Mouse (Mus musculus) G1E (cell line): ENCODE data around the gene Clmn.

Experiments used
- CTCF ChIP-seq: IDR thresholded peaks from 2 replicates; pipeline ENCODE4 v1.5.1; 2012; ENCODE audit warnings: low read depth, low read length, inconsistent platforms, mixed read lengths
- GATA1 ChIP-seq: IDR thresholded peaks from 2 replicates; pipeline ENCODE4 v1.6.1; 2012; ENCODE audit warnings: borderline replicate concordance, low read length, inconsistent platforms, mixed read lengths

- TF ChIP-seq CTCF (no peak), GATA1 (no peak)
Measured at GRCm38 (mm10) chr12:104902392-104903053, 37.6 kb upstream of the Clmn start.
